Mouse (Mus musculus) right cerebral cortex, adult 2 months (tissue): ENCODE measurements at regions not wholly inside any gene's neighbourhood (a gene's known extent, or its start where the extent isn't known, plus 50 kb on each side); places are given as distances from the start of the nearest gene placed in this dataset.

ENCODE experiments used
- DNase-seq, 2 experiments: peaks; one replicate each; pipeline ENCODE4 v3.0.0; 2021 to 2022; ENCODE audit warnings: low spot score in 2 of 2

DNA sequence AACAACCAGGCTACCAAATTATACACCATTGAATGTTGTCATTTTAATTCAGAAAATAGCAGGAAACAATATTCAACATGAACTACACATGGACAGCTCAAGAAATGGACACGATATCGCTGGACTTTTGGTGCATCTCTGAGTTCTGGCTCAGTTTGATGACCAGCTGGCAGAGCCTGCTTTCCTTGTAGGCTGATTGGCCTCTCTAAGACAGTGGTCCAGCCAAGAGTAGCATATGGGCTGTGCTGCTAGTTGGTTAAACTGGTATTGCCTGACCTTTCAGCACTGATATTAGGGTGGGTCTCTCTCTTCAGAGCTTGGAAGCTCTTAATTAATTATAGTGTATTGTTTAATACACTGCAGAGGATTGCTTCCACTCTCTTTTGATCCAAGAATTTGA lies 705.8 kb upstream of the Ddx18 start:
- no peak for DNase-seq

DNA sequence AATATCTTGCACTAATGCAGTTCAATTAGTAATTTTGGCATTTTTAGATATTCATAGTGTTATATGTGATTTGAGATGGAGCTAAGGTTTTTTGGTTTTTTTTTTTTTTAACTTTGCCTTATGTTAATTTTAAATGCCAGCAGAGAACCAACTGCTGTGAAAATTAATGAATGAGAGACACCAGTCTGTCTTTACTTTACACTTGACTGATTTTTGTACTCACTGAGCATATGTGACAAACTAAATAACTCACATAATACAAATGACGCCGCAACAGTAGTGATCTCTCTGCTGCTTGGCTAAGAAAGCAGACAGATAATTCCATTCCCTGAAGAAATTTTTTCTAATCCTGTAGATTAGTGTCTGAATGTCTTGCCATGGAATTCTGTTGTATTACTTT lies 675.2 kb upstream of the Ddx18 start:
- DNase-seq: no peak

DNA sequence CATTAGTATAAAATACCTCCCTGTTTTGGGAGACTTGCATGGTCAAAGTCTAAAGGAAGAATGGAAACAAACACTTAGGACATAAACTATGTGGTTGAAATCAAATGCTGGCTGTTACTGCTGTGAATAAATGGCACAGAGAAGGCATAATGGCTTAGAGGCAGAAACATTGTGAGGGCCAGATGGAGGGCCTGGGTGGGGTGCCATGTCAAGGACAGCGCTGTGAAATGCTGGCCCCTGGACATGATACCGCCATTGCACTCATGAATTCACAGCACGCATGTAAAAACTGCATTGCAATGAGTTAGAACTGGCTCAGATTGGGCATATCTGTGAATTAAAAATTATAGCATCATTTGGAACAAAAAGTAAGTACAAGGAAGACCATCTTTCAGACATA lies 673.7 kb upstream of the Ddx18 start:
- DNase-seq: no peak

DNA sequence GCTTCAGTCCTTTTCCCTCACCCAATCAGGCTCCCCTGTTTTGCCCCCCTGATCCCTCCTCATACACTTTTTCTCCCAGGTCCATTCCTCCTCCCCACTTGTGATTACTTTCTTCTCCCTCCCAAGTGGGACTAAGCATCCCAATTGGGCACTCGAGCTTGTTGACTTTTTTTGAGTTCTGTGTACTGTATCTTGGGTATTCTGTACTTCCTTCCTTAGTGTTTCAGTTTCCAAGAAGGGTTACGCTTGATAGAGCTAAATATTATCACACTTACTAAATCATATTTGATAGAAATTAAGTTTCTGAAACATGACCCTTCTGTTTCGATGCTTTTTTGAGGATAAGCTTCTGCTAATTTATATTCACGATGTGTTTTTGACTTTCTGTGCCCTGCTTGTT lies 662.7 kb upstream of the Ddx18 start:
- DNase-seq: no peak

DNA sequence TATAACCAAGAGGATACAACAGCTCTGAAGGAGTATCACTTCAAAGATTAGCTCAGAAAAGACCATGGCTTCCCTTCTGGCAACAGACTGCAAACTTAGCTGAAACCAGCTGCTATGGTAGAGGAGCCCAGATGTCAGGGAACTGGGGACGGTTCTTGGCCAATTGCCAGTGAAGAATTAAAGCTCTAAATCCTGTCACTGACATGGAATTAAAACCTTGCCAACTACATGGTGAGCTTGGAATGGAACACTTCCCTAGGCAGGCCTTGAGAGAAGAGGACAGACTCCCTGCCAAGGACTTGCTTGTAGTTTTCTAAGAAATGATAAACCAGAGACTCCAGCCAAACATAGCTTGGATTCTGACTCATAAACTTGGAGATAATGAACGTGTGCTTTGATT lies 644.7 kb upstream of the Ddx18 start:
- DNase-seq: peak; percentile 3 to 14

DNA sequence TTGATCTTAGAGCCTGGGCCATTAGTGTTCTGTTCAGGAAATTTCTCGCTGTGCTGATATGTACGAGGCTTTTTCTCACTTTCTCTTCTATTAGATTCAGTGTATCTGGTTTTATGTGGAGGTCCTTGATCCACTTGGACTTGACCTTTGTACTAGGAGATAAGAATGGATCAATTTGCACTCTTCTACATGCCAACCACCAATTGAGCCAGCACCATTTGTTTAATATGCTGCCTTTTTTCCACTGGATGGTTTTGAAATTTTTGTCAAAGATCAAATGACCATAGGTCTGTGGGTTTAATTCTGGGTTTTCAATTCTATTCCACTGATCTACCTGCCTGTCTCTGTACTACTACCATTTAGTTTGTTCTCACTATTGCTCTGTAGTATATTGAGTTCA lies 640.8 kb upstream of the Ddx18 start:
- DNase-seq: no peak

DNA sequence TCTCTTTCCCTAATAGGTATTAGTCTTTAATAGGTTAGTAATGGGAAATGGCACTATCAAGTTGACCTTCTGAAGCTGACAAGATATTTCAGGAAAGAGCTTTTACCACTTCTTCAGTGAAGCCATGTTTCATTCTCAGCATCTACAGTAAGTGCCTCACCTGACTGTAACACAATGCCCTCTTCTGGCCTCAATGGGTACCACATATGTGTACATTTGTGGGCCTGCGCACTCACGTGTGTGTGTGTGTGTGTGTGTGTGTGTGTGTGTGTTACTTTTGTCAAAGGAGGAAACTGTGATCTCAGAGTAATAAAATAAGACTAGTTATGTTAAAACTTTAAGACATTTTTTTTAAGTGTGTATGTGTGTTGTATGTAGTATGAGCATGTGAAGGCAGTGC lies 601.8 kb upstream of the Ddx18 start:
- DNase-seq: no peak

DNA sequence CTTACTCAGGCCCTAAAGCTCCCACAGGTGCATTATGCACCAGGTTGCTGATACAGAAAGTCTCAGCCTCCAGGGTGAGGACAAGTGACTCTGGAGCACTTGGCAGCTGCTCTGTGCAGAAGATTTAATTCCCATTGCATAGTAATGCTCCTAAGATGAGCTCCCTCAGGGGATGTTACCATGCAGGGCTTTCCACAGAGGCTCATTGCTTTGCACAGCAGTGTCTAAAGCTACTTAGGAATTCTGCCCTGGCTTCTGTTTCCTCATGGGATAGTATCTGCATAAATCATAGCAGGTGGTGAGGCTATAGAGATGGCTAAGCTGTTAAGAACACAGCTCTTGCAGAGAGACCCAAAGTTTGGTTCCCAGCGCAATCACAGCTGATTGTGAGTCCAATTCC lies 594.0 kb upstream of the Ddx18 start:
- DNase-seq: no peak

GRCm38 (mm10) chr1:122141362-122141761 lies 573.6 kb upstream of the Ddx18 start:
- no peak for DNase-seq

GRCm38 (mm10) chr1:122123954-122124353 lies 556.2 kb upstream of the Ddx18 start:
- DNase-seq: no peak

GRCm38 (mm10) chr1:122095726-122096125 lies 527.9 kb upstream of the Ddx18 start:
- no peak for DNase-seq

DNA sequence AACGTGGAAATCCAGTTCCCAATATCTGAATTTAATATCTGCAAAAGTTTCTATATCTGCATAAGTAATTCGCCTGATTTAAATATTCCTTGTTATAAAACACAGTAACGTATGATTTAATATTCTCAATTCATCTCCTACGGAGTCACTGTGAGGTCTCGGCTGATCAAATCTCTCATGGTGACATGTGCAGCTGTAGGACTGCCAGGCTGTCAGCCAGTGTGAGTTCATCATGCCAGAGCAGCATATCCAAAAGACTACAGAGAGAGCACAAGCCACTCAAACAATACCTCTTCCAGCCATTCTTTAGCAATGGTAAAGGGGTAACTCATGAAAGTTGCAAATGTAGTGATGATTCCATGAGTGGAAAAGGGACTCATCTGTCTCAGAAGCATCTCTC lies 514.7 kb upstream of the Ddx18 start:
- DNase-seq: no peak

GRCm38 (mm10) chr1:122076085-122076484 lies 508.3 kb upstream of the Ddx18 start:
- DNase-seq: no peak

DNA sequence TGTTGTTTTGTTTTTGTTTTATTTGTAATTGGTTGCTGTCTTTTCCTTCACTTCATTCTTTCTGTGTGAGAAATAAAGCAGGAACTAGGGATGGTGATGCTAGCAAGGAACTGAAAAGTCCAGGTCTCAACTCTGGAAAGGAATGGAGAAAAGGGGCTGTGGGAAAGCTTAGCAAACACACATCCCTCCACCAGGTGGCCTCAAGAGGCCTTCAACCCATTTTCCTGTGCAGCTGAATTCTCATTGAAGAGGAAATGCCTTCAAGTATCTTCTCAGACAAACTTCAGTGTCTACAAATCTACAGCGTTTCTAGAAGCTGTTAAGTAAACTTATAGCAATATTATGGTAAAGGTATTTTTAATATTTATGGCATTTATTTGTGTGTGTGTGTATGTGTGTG lies 487.4 kb upstream of the Ddx18 start:
- DNase-seq: no peak

DNA sequence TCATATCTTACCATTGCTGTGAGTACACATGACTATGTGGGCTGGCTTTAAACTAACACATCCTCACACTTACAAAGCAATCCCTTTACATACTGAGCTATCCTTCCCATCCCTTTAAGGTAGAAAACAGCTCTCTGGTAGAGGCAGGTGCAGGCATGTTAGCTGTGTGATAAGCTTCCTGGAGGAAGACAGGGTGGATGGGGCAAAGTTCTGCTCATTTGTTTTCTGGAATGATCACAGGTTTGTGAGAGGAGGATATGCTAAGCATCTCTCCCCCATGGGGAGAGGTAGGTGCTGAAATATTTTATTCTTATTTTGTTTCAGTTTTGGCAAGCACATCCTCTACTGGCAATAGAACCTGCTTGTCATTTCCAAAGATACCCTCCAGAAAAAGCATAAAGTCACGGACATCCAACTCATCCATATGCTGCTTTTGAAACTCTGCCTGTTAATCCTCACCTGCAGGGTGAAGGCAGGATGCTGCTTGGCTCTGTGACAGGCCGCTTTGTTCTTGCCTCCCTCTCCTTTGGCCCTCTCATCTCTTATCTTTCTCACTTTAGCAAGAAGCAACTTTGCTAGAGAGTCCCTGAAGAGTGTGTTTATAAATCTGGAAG lies 480.4 kb upstream of the Ddx18 start:
- peak; percentile 36 to 61 for DNase-seq

DNA sequence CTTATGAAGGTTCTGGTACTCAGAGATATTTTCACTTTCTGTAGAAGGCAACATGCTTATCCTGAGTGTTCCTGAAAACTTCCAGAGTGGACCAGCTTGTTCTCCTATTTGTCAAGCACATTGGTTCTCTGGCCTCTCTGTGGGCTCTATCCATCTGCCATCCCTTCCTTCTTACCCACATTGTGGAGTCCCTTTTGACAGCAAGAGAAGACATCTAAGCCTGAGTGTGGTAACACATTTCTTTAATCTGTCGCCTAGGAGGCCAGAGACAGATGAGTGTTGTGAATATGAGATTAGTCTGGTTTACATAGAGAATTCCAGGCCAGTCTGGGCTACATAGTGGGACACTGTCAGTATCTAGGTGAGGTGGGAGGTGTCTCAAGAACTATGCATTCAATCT lies 476.1 kb upstream of the Ddx18 start:
- no peak for DNase-seq

DNA sequence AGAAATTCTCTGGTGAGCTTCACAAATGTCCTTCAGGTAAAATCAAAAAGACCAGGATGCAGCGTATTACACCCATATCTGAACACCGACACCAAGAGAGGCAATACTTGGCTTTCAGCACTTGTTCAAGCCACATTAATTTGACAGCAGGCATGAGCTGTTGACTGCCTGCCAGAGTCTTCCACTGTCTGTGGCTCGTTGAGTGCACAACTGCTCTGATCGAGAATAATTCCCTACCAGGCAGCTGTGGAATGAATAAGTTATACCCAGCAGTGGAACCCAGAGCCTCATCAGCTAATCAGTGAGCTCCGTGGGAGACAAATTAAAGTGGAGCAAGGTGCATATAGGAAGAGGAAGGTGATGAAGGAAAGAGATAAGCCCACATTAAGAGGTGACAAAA lies 475.3 kb upstream of the Ddx18 start:
- no peak for DNase-seq

GRCm38 (mm10) chr1:122007749-122008148 lies 440.0 kb upstream of the Ddx18 start:
- no peak for DNase-seq

- peak in 1 of 2 experiments; percentile 5 for DNase-seq
Measured at GRCm38 (mm10) chr1:121996461-121996860, 428.7 kb upstream of the Ddx18 start.

GRCm38 (mm10) chr1:121990653-121991052 lies 422.9 kb upstream of the Ddx18 start:
- no peak for DNase-seq

DNA sequence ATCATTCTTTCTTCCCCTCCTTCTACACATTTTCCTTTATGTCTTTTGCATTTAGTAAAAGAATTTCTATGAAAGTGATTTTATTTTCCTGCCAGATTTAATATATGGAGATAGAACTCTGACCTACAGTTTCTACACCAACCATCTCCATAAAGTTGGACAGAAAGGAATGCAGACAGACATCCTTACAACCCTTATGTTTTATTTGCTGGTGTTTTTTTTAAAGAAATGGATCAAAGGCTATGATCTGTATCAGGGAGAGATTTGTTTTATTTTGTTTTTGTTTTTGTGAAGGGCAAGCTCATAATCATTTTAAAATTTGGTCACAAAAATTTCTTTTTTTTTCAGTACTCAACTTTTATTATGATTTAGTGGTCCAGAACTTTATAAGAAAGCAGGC lies 391.2 kb upstream of the Ddx18 start:
- no peak for DNase-seq

DNA sequence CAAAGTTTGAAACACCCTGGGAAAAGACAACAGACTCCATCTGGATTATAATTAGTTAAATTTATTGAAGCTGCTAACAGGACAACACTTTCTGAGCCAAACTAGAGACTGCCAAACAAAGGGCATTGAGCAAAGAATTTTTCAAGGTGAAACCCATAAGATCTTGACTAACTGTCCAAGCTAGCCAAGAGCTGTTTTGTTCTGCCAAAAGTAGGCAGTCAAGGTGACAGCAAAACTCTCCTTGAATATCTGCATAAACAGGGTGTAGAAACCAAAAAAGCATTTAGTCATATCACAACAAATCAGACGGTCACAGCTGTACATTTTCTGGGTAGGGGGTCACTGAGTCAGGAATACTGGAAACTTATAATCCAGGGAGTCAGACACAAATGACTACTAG lies 368.1 kb upstream of the Ddx18 start:
- DNase-seq: no peak
